Comparison of ENCODE assay signal across 34 mouse cellular contexts in genomic region chr10:85962897-85963296, GRCm38 (mm10). TPM values are rescaled to one million over a fixed set of nuclear protein-coding genes. Genes with fewer than 3 reads are reported as not detected.
DNase-seq lines count a peak whose midpoint lies in the region; ATAC-seq and TF ChIP-seq lines count a peak whose summit lies in the region.
"Had no signal": no experiment of that assay in that cellular context is flagged by ENCODE, and none has a peak within 500 bp of the region (broad histone marks: within the 10 kb centered on the region; RNA-seq: fewer than 3 reads in every experiment).

No protein-coding gene starts in this region.

- no peak for TF ChIP-seq POLR2A in lung, adult 2 months (IDR thresholded peaks at IDR 0.05; ENCODE audit: borderline replicate concordance, extremely low read depth, low read depth, low read length)

- peak; percentile 50 for DNase-seq in heart, embryonic 10.5 days (ENCODE audit: low spot score)
- peak; percentile 66 for DNase-seq in intestine, embryonic 14.5 days (ENCODE audit: low spot score)
- DNase-seq in lung, postnatal 10 days = peak; percentile 40
- no peak for DNase-seq in lung, adult 2 months
- peak; percentile 51 for DNase-seq in testis, postnatal 10 days (ENCODE audit: low spot score)
- DNase-seq: adrenal gland, adult 8-10 months; cerebellum, adult 2 months; cerebellum, postnatal 14 days; gastrocnemius, adult 2 months; gastrocnemius, postnatal 36 days; kidney, adult 9 months; kidney, postnatal 25 days; midbrain, embryonic 14.5 days; retina, postnatal 1 day; right cerebral cortex, postnatal 14 days; thymus, adult 18-20 months; thymus, postnatal 25 days had no signal

- no peak for ATAC-seq in heart, embryonic 12.5 days (ENCODE audit: insufficient number of reproducible peaks, low FRiP score)
- ATAC-seq in intestine, embryonic 14.5 days (replicated peaks; ENCODE audit: low FRiP score, low TSS enrichment, low read depth) = no peak; the same call in 1 of the 2 replicates
- ATAC-seq in intestine, embryonic 16.5 days = no peak
- ATAC-seq: forebrain, embryonic 16.5 days had no signal

- no peak overlapping the region for H3K4me2 ChIP-seq in heart, embryonic 12.5 days
- no peak overlapping the region for H3K4me2 ChIP-seq in intestine, embryonic 14.5 days (ENCODE audit: low read length)
- no peak overlapping the region for H3K4me2 ChIP-seq in intestine, embryonic 16.5 days (ENCODE audit: low read depth, low read length)
- H3K4me2 ChIP-seq: heart, embryonic 11.5 days; hindbrain, embryonic 14.5 days; limb, embryonic 12.5 days; liver, embryonic 15.5 days; neural tube, embryonic 15.5 days; stomach, embryonic 15.5 days had no signal

- 0 out of 2 replicates have a peak, but pooled peaks cover 8% of the 10 kb centered on the region for H3K27me3 ChIP-seq in heart, embryonic 10.5 days (ENCODE audit: insufficient read depth, poor library complexity, severe bottlenecking)
- H3K27me3 ChIP-seq in heart, embryonic 12.5 days (replicated peaks) = 0 out of 2 replicates have a peak, but pooled peaks cover 5% of the 10 kb centered on the region
- H3K27me3 ChIP-seq in intestine, embryonic 14.5 days (replicated peaks; ENCODE audit: control insufficient read depth, insufficient read depth, low read length) = no peaks in the 10 kb centered on the region
- no peaks in the 10 kb centered on the region for H3K27me3 ChIP-seq in intestine, embryonic 16.5 days (replicated peaks; ENCODE audit: control insufficient read depth, insufficient read depth, low read length)
- H3K27me3 ChIP-seq: neural tube, embryonic 15.5 days; stomach, embryonic 15.5 days had no signal

- no peak overlapping the region for H3K27ac ChIP-seq in heart, embryonic 10.5 days
- no peak overlapping the region for H3K27ac ChIP-seq in heart, embryonic 12.5 days (ENCODE audit: poor library complexity, severe bottlenecking)
- H3K27ac ChIP-seq in intestine, embryonic 14.5 days (ENCODE audit: low read depth) = no peak overlapping the region
- H3K27ac ChIP-seq in intestine, embryonic 16.5 days (ENCODE audit: low read length) = no peak overlapping the region
- H3K27ac ChIP-seq: gastrocnemius, adult 2 months; hindbrain, embryonic 14.5 days; layer of hippocampus, adult 2 months; left cerebral cortex, adult 2 months; limb, embryonic 12.5 days; liver, embryonic 15.5 days; macrophage; neural tube, embryonic 15.5 days; stomach, embryonic 15.5 days had no signal

- TF ChIP-seq CTCF in lung, adult 2 months (IDR thresholded peaks at IDR 0.05; ENCODE audit: insufficient read depth, low read length) = no peak

- H3K36me3 ChIP-seq in heart, embryonic 10.5 days = no peaks in the 10 kb centered on the region
- H3K36me3 ChIP-seq in heart, embryonic 12.5 days = no peaks in the 10 kb centered on the region
- no peaks in the 10 kb centered on the region for H3K36me3 ChIP-seq in intestine, embryonic 14.5 days (ENCODE audit: control insufficient read depth, insufficient read depth, low read length)
- no peaks in the 10 kb centered on the region for H3K36me3 ChIP-seq in intestine, embryonic 16.5 days (ENCODE audit: control insufficient read depth, insufficient read depth, low read length)
- H3K36me3 ChIP-seq: G1E; limb, embryonic 12.5 days; liver, embryonic 15.5 days; neural tube, embryonic 15.5 days; stomach, embryonic 15.5 days had no signal

- no peaks in the 10 kb centered on the region for H3K4me1 ChIP-seq in heart, embryonic 10.5 days
- peaks cover 4% of the 10 kb centered on the region for H3K4me1 ChIP-seq in heart, embryonic 12.5 days (replicated peaks)
- 0 out of 2 replicates have a peak, but pooled peaks cover 8% of the 10 kb centered on the region for H3K4me1 ChIP-seq in intestine, embryonic 14.5 days (replicated peaks; ENCODE audit: control insufficient read depth, insufficient read depth, low read length)
- H3K4me1 ChIP-seq in intestine, embryonic 16.5 days (ENCODE audit: control insufficient read depth, insufficient read depth, low read length) = no peaks in the 10 kb centered on the region
- no peaks in the 10 kb centered on the region; the same call in 1 of the 2 replicates for H3K4me1 ChIP-seq in lung, adult 2 months (ENCODE audit: control insufficient read depth, insufficient read depth, low read length)
- H3K4me1 ChIP-seq: limb, embryonic 12.5 days; neural tube, embryonic 15.5 days; stomach, embryonic 15.5 days had no signal

- 64% methylated on average over 9 of the region's 9 CpGs for WGBS in heart, embryonic 10.5 days
- 55% methylated on average over 9 of the region's 9 CpGs for WGBS in heart, embryonic 12.5 days
- 50% methylated on average over 9 of the region's 9 CpGs for WGBS in intestine, embryonic 14.5 days
- WGBS in intestine, embryonic 16.5 days = 48% methylated on average over 9 of the region's 9 CpGs
- 42% methylated on average over 9 of the region's 9 CpGs for WGBS in lung, adult 2 months

- no peak overlapping the region for H3K4me3 ChIP-seq in heart, embryonic 10.5 days
- no peak overlapping the region for H3K4me3 ChIP-seq in heart, embryonic 12.5 days
- no peak overlapping the region for H3K4me3 ChIP-seq in intestine, embryonic 14.5 days (ENCODE audit: low read depth, low read length)
- no peak overlapping the region for H3K4me3 ChIP-seq in intestine, embryonic 16.5 days (ENCODE audit: low read length)
- H3K4me3 ChIP-seq in lung, adult 2 months (replicated peaks; ENCODE audit: extremely low read depth, low read depth, low read length) = no peak overlapping the region
- H3K4me3 ChIP-seq: erythroblast, embryonic 14.5 days; gastrocnemius, adult 2 months; layer of hippocampus, adult 2 months; left cerebral cortex, adult 2 months; limb, embryonic 12.5 days; liver, embryonic 15.5 days; neural tube, embryonic 15.5 days; stomach, embryonic 15.5 days had no signal

- no peak overlapping the region for H3K9ac ChIP-seq in heart, embryonic 12.5 days
- no peak overlapping the region for H3K9ac ChIP-seq in intestine, embryonic 14.5 days (ENCODE audit: low read length)
- H3K9ac ChIP-seq in intestine, embryonic 16.5 days (ENCODE audit: low read depth, low read length) = no peak overlapping the region
- H3K9ac ChIP-seq: hindbrain, embryonic 14.5 days; limb, embryonic 12.5 days; liver, embryonic 15.5 days; neural tube, embryonic 15.5 days; stomach, embryonic 15.5 days had no signal

- H3K9me3 ChIP-seq in heart, embryonic 10.5 days = no peaks in the 10 kb centered on the region
- H3K9me3 ChIP-seq in heart, embryonic 12.5 days (replicated peaks) = no peaks in the 10 kb centered on the region
- no peaks in the 10 kb centered on the region for H3K9me3 ChIP-seq in intestine, embryonic 14.5 days (ENCODE audit: control insufficient read depth, low read length)
- H3K9me3 ChIP-seq in intestine, embryonic 16.5 days (ENCODE audit: control insufficient read depth, low read length) = no peaks in the 10 kb centered on the region
- H3K9me3 ChIP-seq: G1E; limb, embryonic 12.5 days; liver, embryonic 15.5 days; neural tube, embryonic 15.5 days; stomach, embryonic 15.5 days had no signal

RNA-seq across cellular contexts. Expression of gene Rtcb, which starts 5.3 kb away (rescaled TPM):
- 155 and 179 TPM in 2 replicates for polyA plus RNA-seq in heart, embryonic 10.5 days (2016; fragmentation: Nextera tagmentation; extraction: Ambion mirVana)
- 122 and 124 TPM in 2 replicates for polyA plus RNA-seq in heart, embryonic 12.5 days (2016; fragmentation: Nextera tagmentation; extraction: Ambion mirVana)
- 162 and 172 TPM in 2 replicates for polyA plus RNA-seq in intestine, embryonic 14.5 days (2014; fragmentation: Nextera tagmentation; extraction: Ambion mirVana)
- polyA plus RNA-seq in intestine, embryonic 16.5 days (2015; fragmentation: Nextera tagmentation; extraction: Ambion mirVana) = 146 and 157 TPM in 2 replicates
- 41.2 and 66.0 TPM in 2 replicates for polyA plus RNA-seq in lung, adult 2 months (2012; rRNA removed)

RNA-seq across cellular contexts. Expression of gene Ascl4, which starts 35.4 kb away (rescaled TPM):
- polyA plus RNA-seq in heart, embryonic 10.5 days (2016; fragmentation: Nextera tagmentation; extraction: Ambion mirVana) = 0.34 TPM in 1 of 2 replicates, not detected in the other
- polyA plus RNA-seq in heart, embryonic 12.5 days (2016; fragmentation: Nextera tagmentation; extraction: Ambion mirVana) = not detected in 2 replicates
- polyA plus RNA-seq in intestine, embryonic 14.5 days (2014; fragmentation: Nextera tagmentation; extraction: Ambion mirVana) = not detected in 2 replicates
- polyA plus RNA-seq in intestine, embryonic 16.5 days (2015; fragmentation: Nextera tagmentation; extraction: Ambion mirVana) = 0.06 and 0.18 TPM in 2 replicates
- polyA plus RNA-seq in lung, adult 2 months (2012; rRNA removed) = 0.07 and 0.24 TPM in 2 replicates
- polyA plus RNA-seq: erythroblast, embryonic 14.5 days; G1E; heart, embryonic 11.5 days; liver, embryonic 15.5 days; macrophage had no signal

RNA-seq across cellular contexts. Expression of gene Prdm4, which starts 46.0 kb away (rescaled TPM):
- polyA plus RNA-seq in heart, embryonic 10.5 days (2016; fragmentation: Nextera tagmentation; extraction: Ambion mirVana) = 15.3 and 21.5 TPM in 2 replicates
- polyA plus RNA-seq in heart, embryonic 12.5 days (2016; fragmentation: Nextera tagmentation; extraction: Ambion mirVana) = 17.2 and 18.6 TPM in 2 replicates
- 27.3 and 28.2 TPM in 2 replicates for polyA plus RNA-seq in intestine, embryonic 14.5 days (2014; fragmentation: Nextera tagmentation; extraction: Ambion mirVana)
- polyA plus RNA-seq in intestine, embryonic 16.5 days (2015; fragmentation: Nextera tagmentation; extraction: Ambion mirVana) = 11.6 and 12.7 TPM in 2 replicates
- 20.9 and 22.0 TPM in 2 replicates for polyA plus RNA-seq in lung, adult 2 months (2012; rRNA removed)

RNA-seq across cellular contexts. Expression of gene Bpifc, which starts 48.8 kb away (rescaled TPM):
- 0.13 TPM in 1 of 2 replicates, not detected in the other for polyA plus RNA-seq in heart, embryonic 10.5 days (2016; fragmentation: Nextera tagmentation; extraction: Ambion mirVana)
- not detected in 2 replicates for polyA plus RNA-seq in heart, embryonic 12.5 days (2016; fragmentation: Nextera tagmentation; extraction: Ambion mirVana)
- 0.07 TPM in 1 of 2 replicates, not detected in the other for polyA plus RNA-seq in intestine, embryonic 14.5 days (2014; fragmentation: Nextera tagmentation; extraction: Ambion mirVana)
- 0.05 TPM in 1 of 2 replicates, not detected in the other for polyA plus RNA-seq in intestine, embryonic 16.5 days (2015; fragmentation: Nextera tagmentation; extraction: Ambion mirVana)
- 2.9 TPM in 1 of 2 replicates, not detected in the other for polyA plus RNA-seq in lung, adult 2 months (2012; rRNA removed)
- polyA plus RNA-seq: erythroblast, embryonic 14.5 days; forebrain, embryonic 11.5 days; forebrain, embryonic 16.5 days; G1E; heart, embryonic 11.5 days; hindbrain, embryonic 14.5 days; liver, adult 2 months; macrophage; midbrain, embryonic 14.5 days; small intestine, adult 2 months had no signal

RNA-seq across cellular contexts. Expression of gene Fbxo7, which starts 58.9 kb away (rescaled TPM):
- polyA plus RNA-seq in heart, embryonic 10.5 days (2016; fragmentation: Nextera tagmentation; extraction: Ambion mirVana) = 22.5 and 28.1 TPM in 2 replicates
- polyA plus RNA-seq in heart, embryonic 12.5 days (2016; fragmentation: Nextera tagmentation; extraction: Ambion mirVana) = 23.5 and 25.7 TPM in 2 replicates
- polyA plus RNA-seq in intestine, embryonic 14.5 days (2014; fragmentation: Nextera tagmentation; extraction: Ambion mirVana) = 28.5 and 31.0 TPM in 2 replicates
- polyA plus RNA-seq in intestine, embryonic 16.5 days (2015; fragmentation: Nextera tagmentation; extraction: Ambion mirVana) = 29.9 and 32.8 TPM in 2 replicates
- polyA plus RNA-seq in lung, adult 2 months (2012; rRNA removed) = 16.6 and 23.9 TPM in 2 replicates
